Mouse (Mus musculus): ENCODE data around the gene Wscd2. TPM values are rescaled to one million over a fixed set of nuclear protein-coding genes. Genes with fewer than 3 reads are reported as not detected.

Gene Wscd2
- total RNA-seq, 2 experiments from 2014 or later = 6.5 to 6.7 TPM

GRCm38 (mm10) chr5:113619151-113619550 is 129.0 kb downstream of the Wscd2 start:
- no peak for DNase-seq

GRCm38 (mm10) chr5:113620130-113620716 is 130.1 kb downstream of the Wscd2 start:
- DNase-seq = no peak

DNA sequence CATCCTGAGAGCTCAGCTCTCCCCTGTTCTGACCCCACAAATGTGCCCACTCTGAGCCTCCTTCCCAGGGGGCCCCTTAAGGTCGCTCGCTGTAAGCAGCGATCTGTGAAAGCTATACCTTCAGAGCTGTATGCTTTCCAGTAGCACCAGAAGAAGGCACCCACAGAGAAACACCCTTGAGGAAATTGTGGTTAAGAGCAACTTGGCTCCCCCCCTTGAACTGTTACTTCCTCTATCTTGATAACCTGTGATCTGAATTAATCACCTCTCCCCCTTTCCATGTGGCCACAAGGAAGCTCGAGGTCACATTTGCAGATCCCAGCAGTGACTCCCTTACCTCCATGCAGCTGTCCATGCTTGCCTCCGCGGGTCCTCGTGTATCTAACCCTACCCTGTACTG is 130.9 kb downstream of the Wscd2 start:
- DNase-seq = no peak

DNA sequence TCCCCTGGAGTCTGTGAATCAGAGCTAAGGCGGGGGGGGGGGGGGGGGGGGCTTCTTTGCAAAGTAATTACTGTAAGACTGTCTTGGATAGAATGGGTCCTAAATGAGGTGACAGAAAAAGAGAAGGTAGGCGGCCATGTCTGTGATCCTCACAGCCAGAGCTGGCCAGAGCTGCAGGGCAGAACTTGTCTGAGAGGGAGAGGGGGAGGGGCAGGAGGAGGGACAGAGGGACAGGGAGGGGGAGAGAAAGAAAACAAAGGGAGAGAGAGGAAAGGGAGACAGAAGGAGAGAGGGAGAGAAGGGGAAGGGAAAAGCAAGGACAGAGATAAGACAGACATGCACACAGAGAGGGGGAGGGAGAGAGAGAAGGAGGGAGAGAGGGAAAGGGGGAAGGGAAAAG is 132.9 kb downstream of the Wscd2 start:
- no peak for DNase-seq

- DNase-seq = peak; percentile 34
Observed at GRCm38 (mm10) chr5:113625068-113625467, 134.9 kb downstream of the Wscd2 start.

DNA sequence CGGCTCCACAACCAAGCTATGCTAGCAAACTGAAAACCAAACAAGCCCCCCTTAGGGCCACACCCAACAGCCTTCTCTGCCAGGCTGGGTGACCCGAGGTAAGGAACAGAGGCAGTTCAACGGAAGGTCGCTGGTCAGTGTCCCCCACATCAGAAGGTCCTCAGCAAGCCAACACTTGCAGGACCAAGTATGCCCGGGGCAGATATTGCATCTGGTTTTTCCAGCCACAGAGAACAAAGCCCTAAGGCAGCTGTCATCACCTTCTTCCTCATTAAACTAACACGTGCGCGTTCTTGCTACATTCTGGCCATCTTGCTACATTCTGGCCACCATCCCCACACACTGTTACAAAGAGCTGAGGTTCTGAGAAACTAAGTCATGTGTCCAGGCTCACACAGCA is 136.2 kb downstream of the Wscd2 start:
- DNase-seq = no peak

DNA sequence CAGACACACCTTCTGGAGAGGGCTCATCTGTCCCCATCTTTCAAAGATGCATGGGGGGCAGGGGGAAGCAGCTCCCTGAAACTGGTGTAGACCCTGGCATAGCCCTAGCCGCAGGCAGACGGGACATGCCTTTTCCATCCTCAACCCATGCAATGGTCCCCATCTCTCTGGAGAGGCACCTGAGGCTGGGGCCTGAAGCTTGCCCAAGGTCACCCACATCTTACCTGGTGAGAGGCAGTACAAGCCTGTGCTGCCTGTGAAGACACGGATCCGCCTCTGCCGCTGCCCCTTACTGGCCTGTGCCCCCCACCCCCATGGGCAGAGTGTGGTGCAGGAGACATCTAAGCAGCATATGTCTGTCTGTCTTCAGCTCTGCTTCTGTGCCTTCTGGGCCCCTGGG is 136.9 kb downstream of the Wscd2 start:
- no peak for DNase-seq

DNA sequence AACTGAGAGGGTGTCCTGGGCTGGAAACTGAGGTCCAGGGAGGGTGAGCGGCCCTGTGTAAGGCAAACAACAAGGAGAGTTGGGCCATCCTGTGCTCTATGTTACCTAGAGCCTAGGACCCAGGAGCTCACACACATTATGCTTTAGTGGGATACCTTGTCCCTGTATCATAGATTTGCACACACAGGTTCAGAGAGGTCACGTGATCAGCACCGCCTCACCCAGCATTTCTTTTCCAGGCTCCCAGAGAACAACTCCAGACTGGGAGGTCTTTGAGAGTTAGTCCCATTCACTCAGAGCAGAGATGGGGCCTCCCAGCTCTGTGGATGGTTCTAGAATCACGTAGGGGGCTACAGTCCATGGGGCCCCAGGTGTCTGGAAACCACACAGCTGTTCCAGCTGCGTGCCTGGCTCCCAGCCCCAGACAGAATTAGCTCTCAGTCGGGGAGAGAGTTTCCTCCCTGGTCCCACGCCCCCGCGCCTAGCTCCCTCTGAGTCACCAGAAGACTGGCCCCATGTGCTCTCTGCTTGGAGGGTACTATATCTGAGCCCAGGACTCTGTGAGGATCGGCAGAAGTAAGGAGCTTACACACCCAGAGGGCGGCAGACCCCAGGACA is 137.8 kb downstream of the Wscd2 start:
- peak; percentile 35 for DNase-seq

- no peak for DNase-seq
Observed at GRCm38 (mm10) chr5:113629248-113629647, 139.1 kb downstream of the Wscd2 start.

DNA sequence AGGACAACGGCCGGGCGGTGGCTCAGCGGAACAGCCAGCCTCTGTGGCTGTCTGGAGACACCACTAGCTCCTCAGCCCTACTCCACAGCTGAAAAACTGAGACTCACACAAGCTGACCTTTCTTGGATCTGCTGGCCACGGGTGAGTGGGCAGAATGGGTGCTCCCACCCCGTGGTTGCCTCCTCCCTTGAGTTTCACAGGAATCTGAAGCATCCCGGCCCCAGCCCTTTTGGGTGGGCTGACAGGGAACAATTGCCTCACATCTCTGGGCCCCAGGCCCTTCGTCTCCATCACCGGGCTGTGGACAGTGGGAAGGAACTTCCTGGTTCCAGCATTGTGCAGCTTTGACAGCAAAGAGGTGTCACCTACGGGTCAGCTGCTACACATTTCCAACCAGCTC is 140.0 kb downstream of the Wscd2 start:
- DNase-seq = no peak

- DNase-seq = peak; percentile 40
Observed at GRCm38 (mm10) chr5:113633037-113633714, 143.0 kb downstream of the Wscd2 start.

GRCm38 (mm10) chr5:113634024-113634651 is 144.0 kb downstream of the Wscd2 start:
- DNase-seq = peak; percentile 79

- DNase-seq = no peak
Observed at GRCm38 (mm10) chr5:113634887-113635610, 144.9 kb downstream of the Wscd2 start.

GRCm38 (mm10) chr5:113635861-113636565 is 145.9 kb downstream of the Wscd2 start:
- no peak for DNase-seq

GRCm38 (mm10) chr5:113637631-113638030 is 147.5 kb downstream of the Wscd2 start:
- DNase-seq = no peak

- no peak for DNase-seq
Observed at GRCm38 (mm10) chr5:113638055-113638454, 147.9 kb downstream of the Wscd2 start.

DNA sequence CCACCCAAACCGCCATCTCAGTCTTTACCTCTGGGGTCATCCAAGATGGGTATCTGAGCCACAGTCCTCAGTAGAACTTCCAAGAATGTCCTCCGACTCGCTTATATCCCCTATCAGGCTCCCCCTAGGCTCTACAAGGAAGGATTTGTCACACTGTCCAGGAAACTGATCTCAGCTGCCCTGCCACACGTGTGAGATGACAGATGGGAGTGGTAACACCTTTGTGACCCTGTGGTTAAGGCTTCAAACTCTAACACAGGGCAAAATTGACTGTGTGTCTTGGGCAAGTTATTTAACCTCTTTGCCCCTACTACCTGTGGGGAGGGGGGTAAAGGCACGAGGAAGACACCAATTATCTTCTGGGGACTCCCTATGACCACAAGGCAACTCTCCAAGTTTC is 149.0 kb downstream of the Wscd2 start:
- DNase-seq = no peak

All from adrenal gland, postnatal 10 days (tissue).